Mouse (Mus musculus): ENCODE measurements around the gene Tmem80. TPM values are rescaled to one million over a fixed set of nuclear protein-coding genes. Genes with fewer than 3 reads are reported as not detected.

The Tmem80 gene
- polyA plus RNA-seq, 1 experiment from 2014 or later: 54.7 TPM

DNA sequence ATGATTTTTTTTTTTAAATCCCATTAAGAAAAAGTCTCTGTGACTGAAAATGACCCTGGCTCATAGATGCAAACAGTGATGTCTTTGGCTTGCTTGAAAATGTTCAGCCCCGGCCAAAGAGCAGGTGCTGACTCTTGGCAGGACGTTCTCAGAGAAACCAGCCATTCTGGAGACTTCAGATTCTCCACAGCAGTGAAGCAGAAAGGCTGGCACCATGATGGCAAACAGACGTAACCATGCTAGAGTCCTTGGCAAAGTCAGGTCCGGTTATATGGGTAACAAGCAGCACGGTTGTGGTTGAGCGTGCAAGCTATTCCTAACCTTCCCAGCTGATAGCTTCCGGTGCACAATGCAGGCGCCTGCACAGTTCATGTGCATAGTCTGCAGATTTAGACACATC, 28.4 kb upstream of the Tmem80 start:
- WGBS: 95% methylated on average over 8 of the region's 8 CpGs
- no peak for ATAC-seq (ENCODE audit: low FRiP score, low read depth)

DNA sequence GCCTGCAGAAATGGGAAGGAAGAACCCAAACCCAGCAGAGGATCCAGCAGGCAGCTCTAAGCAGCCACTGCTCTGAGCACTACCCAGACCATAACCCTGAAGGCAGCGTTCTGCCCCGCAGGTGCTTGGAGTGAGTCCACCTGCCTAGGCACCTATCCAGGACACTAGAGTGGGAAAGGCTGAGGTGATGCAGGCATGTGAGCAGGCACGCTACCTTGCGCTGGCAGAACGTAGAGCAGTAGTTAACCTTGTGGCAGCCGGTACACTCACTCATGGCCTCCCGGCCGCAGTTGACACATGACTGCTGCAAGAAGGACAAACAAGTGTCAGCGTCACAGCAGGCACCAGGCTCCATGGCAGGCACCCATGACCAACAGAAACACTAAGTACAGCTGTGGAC, 26.2 kb upstream of the Tmem80 start:
- no peak overlapping the region for H3K4me3 ChIP-seq
- ATAC-seq (ENCODE audit: low FRiP score, low read depth): no peak
- H3K36me3 ChIP-seq: peaks cover 76% of the 10 kb centered on the region
- H3K9me3 ChIP-seq: no peaks in the 10 kb centered on the region
- no peak overlapping the region for H3K9ac ChIP-seq
- no peak overlapping the region for H3K4me2 ChIP-seq
- no peak overlapping the region for H3K27ac ChIP-seq (replicated peaks)
- 94% methylated on average over 9 of the region's 9 CpGs for WGBS
- no peaks in the 10 kb centered on the region for H3K4me1 ChIP-seq (replicated peaks)
- H3K27me3 ChIP-seq: no peaks in the 10 kb centered on the region; the same call in 1 of the 2 replicates

More for the DNA sequence above, 28.4 kb upstream of the Tmem80 start:
- H3K27ac ChIP-seq (replicated peaks): no peak overlapping the region
- no peak overlapping the region for H3K4me2 ChIP-seq
- H3K36me3 ChIP-seq: peaks cover 56% of the 10 kb centered on the region
- no peak overlapping the region for H3K4me3 ChIP-seq
- no peaks in the 10 kb centered on the region for H3K9me3 ChIP-seq
- no peak overlapping the region for H3K9ac ChIP-seq
- H3K27me3 ChIP-seq: peaks cover 21% of the 10 kb centered on the region
- H3K4me1 ChIP-seq (replicated peaks): peaks cover 5% of the 10 kb centered on the region

DNA sequence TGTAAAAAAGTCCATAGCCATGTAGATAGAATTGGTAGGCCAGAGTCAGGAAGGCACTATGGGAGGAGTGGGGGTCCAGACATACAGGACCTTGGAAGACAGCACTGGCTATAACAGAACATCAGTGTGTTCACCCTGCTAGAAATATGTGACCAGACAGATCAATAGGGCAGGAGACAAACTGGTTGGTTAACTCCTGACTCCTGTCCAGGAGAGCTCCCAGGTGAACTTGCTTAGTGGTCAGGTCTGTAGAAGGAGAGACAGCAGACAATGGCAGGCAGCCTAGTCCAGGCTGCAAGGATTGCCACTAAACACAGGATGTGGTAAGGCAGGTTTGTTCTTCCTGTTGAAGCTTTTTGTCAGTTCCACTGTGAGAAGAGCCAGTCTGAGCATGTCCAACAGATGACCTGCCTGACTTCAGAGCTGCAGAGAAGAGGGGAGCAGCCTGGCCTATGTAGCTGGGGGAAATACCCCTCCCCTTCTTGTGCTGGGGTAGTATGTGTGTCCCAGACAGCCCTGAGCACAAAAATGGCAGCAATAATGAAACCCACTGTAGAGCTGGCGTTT, 24.8 kb upstream of the Tmem80 start:
- Histone ChIP-seq H3K4me1 (replicated peaks) (no peaks in the 10 kb centered on the region), H3K4me3 (no peak overlapping the region), H3K27ac (replicated peaks) (no peak overlapping the region), H3K36me3 (peaks cover 81% of the 10 kb centered on the region), H3K27me3 (no peaks in the 10 kb centered on the region), H3K9ac (no peak overlapping the region), H3K4me2 (no peak overlapping the region), H3K9me3 (no peaks in the 10 kb centered on the region)
- 88% methylated on average over 1 of the region's 1 CpGs for WGBS
- ATAC-seq (ENCODE audit: low FRiP score, low read depth): no peak

DNA sequence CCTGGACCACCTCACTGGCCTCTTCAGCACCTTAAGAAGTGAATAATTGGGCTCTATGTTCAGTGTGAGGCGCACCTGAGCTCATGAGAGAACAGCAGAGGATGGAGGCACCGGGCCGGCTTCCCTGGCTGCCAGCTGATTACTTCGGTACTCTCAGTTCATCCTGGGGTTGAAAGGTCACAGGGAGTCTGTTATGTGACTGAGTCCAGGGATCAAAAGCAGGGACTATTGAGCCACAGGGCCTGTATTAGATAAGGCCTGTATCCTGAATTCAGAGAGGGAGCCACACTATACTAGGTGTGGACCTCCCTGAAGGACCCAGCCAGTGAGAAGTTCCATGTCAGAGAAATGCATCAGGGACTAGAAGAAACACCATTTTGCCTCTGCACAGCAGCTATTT, 23.0 kb upstream of the Tmem80 start:
- Histone ChIP-seq H3K36me3 (peaks cover 93% of the 10 kb centered on the region), H3K9ac (no peak overlapping the region), H3K27ac (replicated peaks) (no peak overlapping the region), H3K4me2 (no peak overlapping the region), H3K4me3 (no peak overlapping the region), H3K9me3 (no peaks in the 10 kb centered on the region), H3K4me1 (replicated peaks) (no peaks in the 10 kb centered on the region), H3K27me3 (no peaks in the 10 kb centered on the region)
- WGBS: 94% methylated on average over 4 of the region's 4 CpGs
- ATAC-seq (ENCODE audit: low FRiP score, low read depth): no peak

DNA sequence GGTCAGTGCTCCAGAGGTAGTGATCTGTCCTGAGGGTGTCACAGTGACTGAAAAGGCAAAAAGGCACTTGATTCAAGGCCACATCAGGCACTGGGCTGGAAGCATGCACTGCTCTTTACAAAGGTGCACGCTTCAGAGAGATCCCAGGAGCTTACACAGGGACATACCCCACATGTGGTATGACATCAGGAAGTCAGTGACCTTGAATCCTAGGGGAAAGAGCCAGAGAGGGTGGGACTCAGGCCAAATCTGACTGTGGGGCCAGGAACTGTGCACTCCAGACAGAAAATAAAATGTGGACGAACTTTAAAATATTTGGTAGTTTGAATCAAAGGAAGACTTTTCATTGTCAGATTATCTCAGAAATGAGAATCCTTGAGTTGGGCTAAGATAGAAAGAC, 13.1 kb upstream of the Tmem80 start:
- Histone ChIP-seq H3K4me3 (no peak overlapping the region), H3K9ac (no peak overlapping the region), H3K36me3 (peaks cover 97% of the 10 kb centered on the region), H3K4me1 (replicated peaks) (no peaks in the 10 kb centered on the region), H3K4me2 (no peak overlapping the region), H3K9me3 (no peaks in the 10 kb centered on the region), H3K27me3 (no peaks in the 10 kb centered on the region), H3K27ac (replicated peaks) (no peak overlapping the region)
- WGBS: 92% methylated on average over 2 of the region's 2 CpGs
- ATAC-seq (ENCODE audit: low FRiP score, low read depth): no peak

DNA sequence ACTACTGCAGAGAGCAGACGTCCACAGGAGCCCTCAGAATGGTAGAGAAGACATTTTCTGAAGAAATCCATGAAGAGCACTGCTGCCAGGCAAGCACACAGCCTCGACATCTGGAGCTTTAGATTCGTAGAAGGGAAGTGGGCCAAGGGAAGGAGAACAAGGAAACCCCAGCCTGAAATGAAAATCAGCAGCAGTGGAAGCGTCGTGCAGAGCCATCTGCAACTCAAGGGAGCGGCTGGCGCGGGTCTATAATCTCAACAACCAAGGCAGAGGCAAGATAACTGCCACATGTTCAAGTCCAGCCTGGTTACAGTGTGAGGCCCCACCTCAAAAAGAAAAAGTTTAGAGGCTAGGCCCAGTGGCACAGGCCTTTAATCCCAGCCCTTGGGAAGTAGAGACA, 12.5 kb upstream of the Tmem80 start:
- no peak for ATAC-seq (ENCODE audit: low FRiP score, low read depth)
- Histone ChIP-seq H3K9ac (no peak overlapping the region), H3K4me3 (no peak overlapping the region), H3K36me3 (peaks cover 95% of the 10 kb centered on the region), H3K9me3 (no peaks in the 10 kb centered on the region), H3K4me2 (no peak overlapping the region), H3K4me1 (replicated peaks) (no peaks in the 10 kb centered on the region), H3K27me3 (no peaks in the 10 kb centered on the region), H3K27ac (replicated peaks) (no peak overlapping the region)
- WGBS: 90% methylated on average over 8 of the region's 8 CpGs

DNA sequence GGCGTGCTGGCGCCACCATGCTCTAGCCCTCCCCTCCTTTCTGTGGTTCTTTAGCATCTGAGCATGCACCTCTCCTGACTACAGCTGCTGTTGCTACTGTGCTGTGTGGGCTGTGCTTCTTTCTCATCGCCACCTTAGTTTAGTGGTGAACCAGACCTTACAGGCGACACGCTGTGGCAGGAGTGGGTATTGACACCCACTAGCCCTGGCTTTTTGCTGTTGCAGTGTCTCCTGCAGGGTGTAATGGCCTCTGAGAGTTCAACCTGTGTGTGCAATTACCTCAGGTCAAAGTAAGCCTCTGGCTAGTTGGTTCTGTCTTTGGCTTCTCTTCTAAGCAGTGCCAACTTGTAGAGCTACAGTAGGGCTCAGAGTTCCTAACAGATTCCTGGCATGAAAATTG, 11.6 kb upstream of the Tmem80 start:
- H3K27me3 ChIP-seq: no peaks in the 10 kb centered on the region
- no peaks in the 10 kb centered on the region for H3K9me3 ChIP-seq
- no peak overlapping the region for H3K4me3 ChIP-seq
- no peak overlapping the region for H3K27ac ChIP-seq (replicated peaks)
- no peak overlapping the region for H3K4me2 ChIP-seq
- no peaks in the 10 kb centered on the region for H3K4me1 ChIP-seq (replicated peaks)
- peaks cover 95% of the 10 kb centered on the region for H3K36me3 ChIP-seq
- 72% methylated on average over 5 of the region's 5 CpGs for WGBS
- no peak overlapping the region for H3K9ac ChIP-seq
- no peak for ATAC-seq (ENCODE audit: low FRiP score, low read depth)

DNA sequence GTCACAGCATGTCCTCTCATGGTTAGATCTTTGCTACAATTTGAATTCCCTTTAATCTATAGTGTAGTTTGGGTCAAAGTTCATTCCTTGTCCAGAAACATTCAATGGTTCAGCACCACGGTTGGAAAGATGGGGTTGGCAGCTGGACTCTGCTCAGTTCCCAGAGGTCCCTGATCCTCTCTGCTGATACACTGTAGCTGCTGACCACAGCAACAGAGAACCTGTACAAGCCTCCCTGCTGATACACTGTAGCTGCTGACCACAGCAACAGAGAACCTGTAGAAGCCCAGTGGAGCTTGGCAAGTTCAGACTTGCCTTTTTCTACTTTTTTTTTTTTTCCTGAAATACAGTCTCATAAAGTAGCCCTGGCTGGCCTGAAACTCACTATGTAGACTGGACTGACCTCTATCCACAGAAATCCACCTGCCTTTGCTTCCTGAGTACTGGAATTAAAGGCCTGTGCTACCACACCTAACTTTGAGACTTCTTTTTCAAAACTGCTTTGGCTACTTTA, 9.9 kb upstream of the Tmem80 start:
- no peak for ATAC-seq (ENCODE audit: low FRiP score, low read depth)
- no peaks in the 10 kb centered on the region for H3K4me1 ChIP-seq (replicated peaks)
- no peaks in the 10 kb centered on the region for H3K27me3 ChIP-seq
- H3K9ac ChIP-seq: no peak overlapping the region
- no peak overlapping the region for H3K27ac ChIP-seq (replicated peaks)
- H3K36me3 ChIP-seq: peaks cover 96% of the 10 kb centered on the region
- 77% methylated on average over 1 of the region's 1 CpGs for WGBS
- no peak overlapping the region for H3K4me2 ChIP-seq
- H3K4me3 ChIP-seq: no peak overlapping the region
- H3K9me3 ChIP-seq: no peaks in the 10 kb centered on the region

DNA sequence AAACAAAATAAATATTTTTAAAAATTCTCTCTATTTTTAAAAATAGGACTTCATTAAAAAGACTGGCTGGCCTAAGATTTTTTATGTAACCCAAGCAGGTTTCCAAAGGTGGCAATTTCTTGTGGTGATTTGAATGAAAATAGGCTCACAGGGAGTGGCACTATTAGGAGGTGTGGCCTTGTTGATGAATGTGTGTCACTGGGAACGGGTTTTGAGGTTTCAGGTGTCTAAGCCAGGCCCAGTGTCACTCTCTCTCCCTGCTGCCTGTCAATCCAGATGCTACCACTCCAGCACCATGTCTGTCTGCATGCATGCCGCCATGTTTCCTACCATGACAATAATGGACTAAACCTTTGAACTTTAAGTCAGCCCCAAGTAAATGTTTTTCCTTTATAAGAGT, 8.1 kb upstream of the Tmem80 start:
- peaks cover 87% of the 10 kb centered on the region for H3K36me3 ChIP-seq
- H3K9ac ChIP-seq: no peak overlapping the region
- no peak overlapping the region for H3K27ac ChIP-seq (replicated peaks)
- ATAC-seq (ENCODE audit: low FRiP score, low read depth): no peak
- H3K4me1 ChIP-seq (replicated peaks): peaks cover 2% of the 10 kb centered on the region
- no peaks in the 10 kb centered on the region for H3K9me3 ChIP-seq
- H3K4me3 ChIP-seq: no peak overlapping the region
- no peak overlapping the region for H3K4me2 ChIP-seq
- 83% methylated on average over 2 of the region's 2 CpGs for WGBS
- H3K27me3 ChIP-seq: no peaks in the 10 kb centered on the region

DNA sequence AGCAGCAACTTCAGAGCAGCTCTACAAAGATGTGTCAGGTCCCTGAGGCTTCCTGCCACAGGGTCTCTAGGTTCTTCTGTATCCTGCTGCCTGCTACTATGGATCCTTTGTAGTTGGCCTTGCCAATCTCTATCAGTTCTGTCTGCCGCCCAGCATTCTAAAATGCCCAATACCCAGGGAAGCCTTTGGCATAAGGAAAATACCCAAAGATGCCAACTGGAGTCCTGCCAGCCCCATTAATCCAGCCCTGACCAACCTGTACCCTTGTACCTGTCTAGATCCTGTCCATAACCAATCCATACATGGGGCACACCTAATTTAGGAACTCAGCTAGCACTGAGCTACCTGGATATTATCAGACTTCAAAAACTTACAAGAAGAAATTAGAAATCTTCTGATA, 2.9 kb upstream of the Tmem80 start:
- H3K27ac ChIP-seq (replicated peaks): no peak overlapping the region
- 0 out of 2 replicates have a peak overlapping the region, but pooled peaks have one; percentile 18 for H3K9ac ChIP-seq
- 81% methylated on average over 1 of the region's 1 CpGs for WGBS

DNA sequence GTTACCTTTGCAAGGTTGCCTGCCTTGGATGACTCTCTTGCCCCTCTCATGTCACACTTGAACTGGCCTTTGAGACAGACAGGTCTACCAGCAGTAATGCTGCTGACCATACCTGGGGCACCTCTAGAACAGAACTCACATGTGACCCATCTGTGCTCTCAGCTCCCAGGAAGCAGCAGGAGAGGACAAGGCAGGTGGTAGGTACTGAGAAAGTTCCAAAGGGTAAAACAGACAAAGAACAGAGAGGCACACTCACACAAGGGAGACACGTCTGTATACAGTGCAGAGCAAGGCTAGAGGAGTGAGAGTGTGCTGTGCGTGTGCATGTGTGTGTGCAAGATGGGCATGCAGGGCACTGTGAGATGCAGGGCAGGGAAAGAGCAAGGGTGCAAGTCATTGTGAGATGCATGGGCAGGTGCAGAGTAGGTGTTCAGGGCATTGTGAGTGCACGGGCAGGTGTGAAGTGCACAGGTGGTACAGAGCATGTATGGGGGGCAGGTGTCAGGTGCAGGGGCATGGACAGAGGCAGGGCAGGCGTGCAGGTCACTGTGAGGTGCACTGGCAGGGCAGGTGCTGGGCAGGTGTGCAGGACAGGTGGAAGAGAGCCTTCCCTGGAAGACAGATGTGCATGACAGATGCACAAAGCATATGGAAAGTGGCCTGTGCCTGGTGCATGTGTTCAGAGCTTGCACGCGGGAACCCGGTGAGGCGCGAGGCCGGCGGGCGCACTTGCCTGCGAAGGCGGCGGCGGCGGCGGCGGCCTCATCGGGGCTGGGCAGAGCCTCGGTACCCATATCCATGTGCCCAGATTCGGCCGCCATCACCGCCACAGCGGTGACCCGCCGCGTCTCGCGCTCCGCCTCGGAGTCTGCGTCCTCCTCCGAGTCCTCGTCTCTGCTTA, 743 bp upstream of the Tmem80 start:
- no peaks in the 10 kb centered on the region for H3K9me3 ChIP-seq
- peaks cover 39% of the 10 kb centered on the region for H3K4me1 ChIP-seq (replicated peaks)
- H3K4me3 ChIP-seq: peak overlapping the region; percentile 70
- peak overlapping the region; percentile 96 for H3K27ac ChIP-seq (replicated peaks)
- peaks cover 17% of the 10 kb centered on the region for H3K36me3 ChIP-seq
- ATAC-seq (ENCODE audit: low FRiP score, low read depth): peak; percentile 32
- no peaks in the 10 kb centered on the region for H3K27me3 ChIP-seq
- H3K4me2 ChIP-seq: peak overlapping the region; percentile 97
- H3K9ac ChIP-seq: peak overlapping the region; percentile 92
- WGBS: 5% methylated on average over 35 of the region's 35 CpGs

More for the DNA sequence above, 2.9 kb upstream of the Tmem80 start:
- Histone ChIP-seq H3K27me3 (no peaks in the 10 kb centered on the region), H3K9me3 (no peaks in the 10 kb centered on the region), H3K4me2 (peak overlapping the region; percentile 7; the same call in 1 of the 2 replicates), H3K36me3 (peaks cover 36% of the 10 kb centered on the region), H3K4me1 (replicated peaks) (peaks cover 39% of the 10 kb centered on the region), H3K4me3 (no peak overlapping the region)
- no peak for ATAC-seq (ENCODE audit: low FRiP score, low read depth)

DNA sequence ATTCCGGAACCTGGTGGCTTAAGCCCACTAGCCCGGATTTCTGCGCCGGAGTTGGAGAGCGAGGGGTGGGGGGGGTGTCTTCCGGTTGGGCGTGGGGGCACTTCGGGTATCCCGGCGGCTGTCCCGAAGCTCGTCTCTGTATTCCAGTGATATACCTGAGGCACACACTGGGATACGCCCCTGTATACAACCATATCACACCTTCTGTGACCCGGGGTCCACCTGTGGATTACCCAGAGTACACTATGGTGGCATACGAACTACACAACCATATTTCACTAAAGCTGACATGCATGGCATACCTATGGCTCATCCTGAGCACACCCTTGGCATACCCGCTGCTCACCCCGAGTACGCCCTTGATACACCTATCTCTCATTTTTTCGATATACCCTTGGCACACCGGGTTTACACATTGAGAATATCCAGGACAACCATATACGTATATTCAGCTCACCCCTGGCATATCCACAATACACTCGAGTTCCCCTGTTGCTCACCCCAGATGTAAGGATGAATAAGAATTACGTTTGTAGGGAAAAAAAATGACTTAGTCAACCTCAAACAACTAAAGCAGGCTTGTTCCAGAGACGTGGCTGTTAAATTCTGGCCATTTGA, 943 bp downstream of the Tmem80 start:
- Histone ChIP-seq H3K9me3 (no peaks in the 10 kb centered on the region), H3K4me3 (peak overlapping the region; percentile 70), H3K9ac (peak overlapping the region; percentile 92), H3K4me1 (replicated peaks) (peaks cover 39% of the 10 kb centered on the region), H3K36me3 (peaks cover 6% of the 10 kb centered on the region; the same call in 1 of the 2 replicates), H3K27me3 (no peaks in the 10 kb centered on the region), H3K27ac (replicated peaks) (peak overlapping the region; percentile 96), H3K4me2 (peak overlapping the region; percentile 97)
- ATAC-seq (ENCODE audit: low FRiP score, low read depth): peak; percentile 29
- 15% methylated on average over 24 of the region's 24 CpGs for WGBS

All from hindbrain, embryonic 15.5 days (tissue).